Mouse (Mus musculus) kidney, adult 18-20 months (tissue): ENCODE results near the gene Agbl1.
A peak's percentile ranks its signal among the peaks of the same experiment; 100 is the strongest.
"Not testable (repeated sequence)": the region's sequence is repeated elsewhere in the genome, so short reads cannot be mapped to it uniquely, and the experiment has no call there.

Experiments
- DNase-seq: peaks from one replicate; pipeline ENCODE4 v3.0.0; 2021

Gene Agbl1

GRCm38 (mm10) chr7:76597812-76598211, 368.1 kb downstream of the Agbl1 start:
- no peak for DNase-seq

- DNase-seq: no peak
Measured at GRCm38 (mm10) chr7:76600050-76600690, 370.5 kb downstream of the Agbl1 start.

- peak; percentile 9 for DNase-seq
Measured at GRCm38 (mm10) chr7:76629528-76629927, 399.8 kb downstream of the Agbl1 start.

- DNase-seq: no peak
Measured at GRCm38 (mm10) chr7:76650984-76651383, 421.3 kb downstream of the Agbl1 start.

- no peak for DNase-seq
Measured at GRCm38 (mm10) chr7:76661072-76661471, 431.4 kb downstream of the Agbl1 start.

GRCm38 (mm10) chr7:76674856-76675255, 445.2 kb downstream of the Agbl1 start:
- DNase-seq: no peak

- DNase-seq: no peak
Measured at GRCm38 (mm10) chr7:76701224-76701623, 471.5 kb downstream of the Agbl1 start.

- DNase-seq: not testable (repeated sequence)
Measured at GRCm38 (mm10) chr7:76732220-76732619, 502.5 kb downstream of the Agbl1 start.

- DNase-seq: no peak
Measured at GRCm38 (mm10) chr7:76777237-76777855, 547.7 kb downstream of the Agbl1 start.

GRCm38 (mm10) chr7:76780446-76780845, 550.8 kb downstream of the Agbl1 start:
- DNase-seq: no peak

- no peak for DNase-seq
Measured at GRCm38 (mm10) chr7:76788561-76789306, 559.0 kb downstream of the Agbl1 start.

GRCm38 (mm10) chr7:76790041-76790440, 560.4 kb downstream of the Agbl1 start:
- DNase-seq: no peak

- DNase-seq: no peak
Measured at GRCm38 (mm10) chr7:76791247-76791646, 561.6 kb downstream of the Agbl1 start.

- no peak for DNase-seq
Measured at GRCm38 (mm10) chr7:76810003-76810402, 580.3 kb downstream of the Agbl1 start.

- DNase-seq: no peak
Measured at GRCm38 (mm10) chr7:76820571-76820970, 590.9 kb downstream of the Agbl1 start.

GRCm38 (mm10) chr7:76842146-76842545, 612.5 kb downstream of the Agbl1 start:
- DNase-seq: no peak

GRCm38 (mm10) chr7:76889416-76890209, 659.9 kb downstream of the Agbl1 start:
- no peak for DNase-seq

- DNase-seq: no peak
Measured at GRCm38 (mm10) chr7:76904096-76904495, 674.4 kb downstream of the Agbl1 start.

- no peak for DNase-seq
Measured at GRCm38 (mm10) chr7:76911672-76912071, 682.0 kb downstream of the Agbl1 start.

- no peak for DNase-seq
Measured at GRCm38 (mm10) chr7:76918871-76919270, 689.2 kb downstream of the Agbl1 start.

GRCm38 (mm10) chr7:76921671-76922070, 692.0 kb downstream of the Agbl1 start:
- DNase-seq: no peak

GRCm38 (mm10) chr7:76935219-76935618, 705.5 kb downstream of the Agbl1 start:
- DNase-seq: no peak

- DNase-seq: peak; percentile 4
Measured at GRCm38 (mm10) chr7:76941531-76941930, 711.8 kb downstream of the Agbl1 start.
